Mouse (Mus musculus): Measurements from ENCODE around the gene Sh2d7. TPM values are rescaled to one million over a fixed set of nuclear protein-coding genes. Genes with fewer than 3 reads are reported as not detected.
A peak's percentile ranks its signal among the peaks of the same experiment; 100 is the strongest.

Sh2d7 gene
- not detected in 2 replicates for polyA plus RNA-seq (2015; fragmentation: Nextera tagmentation; extraction: Ambion mirVana)

- Histone ChIP-seq H3K27ac (ENCODE audit: low read length) (no peak within 1 kb of the TSS), H3K36me3 (ENCODE audit: insufficient read depth, low read length) (no peaks in the 10 kb centered on the region), H3K9ac (replicated peaks; ENCODE audit: low read length) (no peak within 1 kb of the TSS), H3K9me3 (ENCODE audit: low read length) (no peaks in the 10 kb centered on the region), H3K27me3 (ENCODE audit: insufficient read depth, low read length) (no peaks in the 10 kb centered on the region), H3K4me2 (replicated peaks; ENCODE audit: low read depth, low read length) (no peak within 1 kb of the TSS), H3K4me1 (ENCODE audit: insufficient read depth, low read length) (no peaks in the 10 kb centered on the region), H3K4me3 (ENCODE audit: low read length) (no peak within 1 kb of the TSS)
- no peak for ATAC-seq (ENCODE audit: low FRiP score, low TSS enrichment)
- WGBS: 94% methylated on average over 14 of the region's 14 CpGs
These were observed at the start of gene Sh2d7 for GRCm38 (mm10) chr9:54538684-54539083. Gene Sh2d7, plus strand, starts transcription at chr9:54538984.

DNA sequence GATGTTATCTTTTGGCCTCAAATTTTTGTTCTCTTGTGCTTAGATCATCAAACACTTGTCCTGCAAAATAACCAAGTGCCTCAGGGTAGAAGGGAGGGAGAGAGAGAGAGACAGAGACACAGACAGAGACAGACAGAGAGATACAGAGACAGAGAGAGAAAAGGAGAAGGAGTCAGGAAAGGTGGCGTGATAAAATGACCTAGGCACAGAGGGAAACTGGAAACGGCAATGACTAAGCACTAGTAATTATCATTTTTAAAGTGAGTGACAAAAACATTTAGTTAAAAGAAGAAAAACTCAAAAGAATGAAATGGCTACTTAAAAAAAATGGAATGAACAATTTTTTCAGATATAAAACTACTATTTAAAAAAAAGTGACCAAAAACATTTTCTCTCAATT is 49.2 kb upstream of the Sh2d7 start:
- no peak for ATAC-seq (ENCODE audit: low FRiP score, low TSS enrichment)
- H3K36me3 ChIP-seq (ENCODE audit: insufficient read depth, low read length): no peaks in the 10 kb centered on the region
- no peak overlapping the region for H3K4me2 ChIP-seq (replicated peaks; ENCODE audit: low read depth, low read length)
- H3K4me3 ChIP-seq (ENCODE audit: low read length): no peak overlapping the region
- no peak overlapping the region for H3K9ac ChIP-seq (replicated peaks; ENCODE audit: low read length)
- no peaks in the 10 kb centered on the region for H3K4me1 ChIP-seq (ENCODE audit: insufficient read depth, low read length)
- H3K27ac ChIP-seq (ENCODE audit: low read length): no peak overlapping the region
- WGBS: 70% methylated on average over 2 of the region's 2 CpGs
- H3K9me3 ChIP-seq (ENCODE audit: low read length): no peaks in the 10 kb centered on the region
- H3K27me3 ChIP-seq (ENCODE audit: insufficient read depth, low read length): no peaks in the 10 kb centered on the region

DNA sequence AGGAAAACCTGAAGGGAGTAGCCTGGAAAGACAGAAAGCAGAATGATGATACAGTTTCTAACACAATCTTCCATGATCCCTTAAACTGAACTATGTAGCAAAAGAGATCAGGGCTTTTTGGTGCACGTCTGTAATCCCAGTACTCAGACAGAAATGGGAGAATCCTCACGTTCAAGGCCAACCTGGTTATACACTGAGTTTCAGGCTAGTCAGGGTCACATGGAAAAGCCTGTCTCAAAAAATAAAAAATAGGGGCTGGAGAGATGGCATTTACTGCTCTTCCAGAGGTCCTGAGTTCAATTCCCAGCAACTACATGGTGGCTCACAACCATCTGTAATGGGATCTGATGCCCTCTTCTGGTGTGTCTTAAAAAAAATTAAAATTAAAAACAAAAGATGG is 48.4 kb upstream of the Sh2d7 start:
- no peak overlapping the region for H3K4me2 ChIP-seq (replicated peaks; ENCODE audit: low read depth, low read length)
- H3K27me3 ChIP-seq (ENCODE audit: insufficient read depth, low read length): no peaks in the 10 kb centered on the region
- H3K9me3 ChIP-seq (ENCODE audit: low read length): no peaks in the 10 kb centered on the region
- no peak overlapping the region for H3K9ac ChIP-seq (replicated peaks; ENCODE audit: low read length)
- H3K36me3 ChIP-seq (ENCODE audit: insufficient read depth, low read length): no peaks in the 10 kb centered on the region
- no peak overlapping the region for H3K27ac ChIP-seq (ENCODE audit: low read length)
- H3K4me1 ChIP-seq (ENCODE audit: insufficient read depth, low read length): no peaks in the 10 kb centered on the region
- WGBS: 91% methylated on average over 2 of the region's 2 CpGs
- H3K4me3 ChIP-seq (ENCODE audit: low read length): no peak overlapping the region
- ATAC-seq (ENCODE audit: low FRiP score, low TSS enrichment): no peak

DNA sequence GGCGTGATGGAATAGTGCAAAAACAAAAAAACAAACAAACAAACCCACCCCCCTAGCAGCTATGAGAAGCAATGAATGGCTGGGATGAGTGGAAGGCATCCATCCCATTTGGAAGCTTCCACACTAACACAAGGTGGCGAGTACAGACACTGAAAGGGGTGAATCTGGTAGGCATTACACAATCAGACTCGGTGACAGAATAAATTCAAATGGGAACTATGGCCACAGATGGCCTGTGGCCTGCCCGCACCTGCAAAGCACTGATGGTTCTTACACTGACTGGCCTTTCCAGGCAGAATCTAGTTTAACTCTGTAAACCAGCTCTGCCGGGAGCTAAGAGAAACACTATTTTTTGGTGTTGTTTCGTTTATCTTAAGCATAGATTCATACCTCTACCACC is 39.5 kb upstream of the Sh2d7 start:
- H3K9me3 ChIP-seq (ENCODE audit: low read length): no peaks in the 10 kb centered on the region
- no peak overlapping the region for H3K4me2 ChIP-seq (replicated peaks; ENCODE audit: low read depth, low read length)
- no peak overlapping the region for H3K27ac ChIP-seq (ENCODE audit: low read length)
- peaks cover 2% of the 10 kb centered on the region; the same call in 1 of the 2 replicates for H3K27me3 ChIP-seq (ENCODE audit: insufficient read depth, low read length)
- H3K4me1 ChIP-seq (ENCODE audit: insufficient read depth, low read length): peaks cover 4% of the 10 kb centered on the region; the same call in 1 of the 2 replicates
- H3K36me3 ChIP-seq (ENCODE audit: insufficient read depth, low read length): no peaks in the 10 kb centered on the region
- H3K9ac ChIP-seq (replicated peaks; ENCODE audit: low read length): no peak overlapping the region
- WGBS: 87% methylated on average over 6 of the region's 6 CpGs
- H3K4me3 ChIP-seq (ENCODE audit: low read length): no peak overlapping the region
- no peak for ATAC-seq (ENCODE audit: low FRiP score, low TSS enrichment)

GRCm38 (mm10) chr9:54499791-54500190 is 39.0 kb upstream of the Sh2d7 start:
- no peak overlapping the region for H3K9ac ChIP-seq (replicated peaks; ENCODE audit: low read length)
- WGBS: 83% methylated on average over 3 of the region's 3 CpGs
- peaks cover 4% of the 10 kb centered on the region; the same call in 1 of the 2 replicates for H3K4me1 ChIP-seq (ENCODE audit: insufficient read depth, low read length)
- H3K27me3 ChIP-seq (ENCODE audit: insufficient read depth, low read length): peaks cover 2% of the 10 kb centered on the region; the same call in 1 of the 2 replicates
- no peak overlapping the region for H3K27ac ChIP-seq (ENCODE audit: low read length)
- H3K4me3 ChIP-seq (ENCODE audit: low read length): no peak overlapping the region
- no peak overlapping the region for H3K4me2 ChIP-seq (replicated peaks; ENCODE audit: low read depth, low read length)
- no peaks in the 10 kb centered on the region for H3K9me3 ChIP-seq (ENCODE audit: low read length)
- ATAC-seq (ENCODE audit: low FRiP score, low TSS enrichment): no peak
- no peaks in the 10 kb centered on the region for H3K36me3 ChIP-seq (ENCODE audit: insufficient read depth, low read length)

GRCm38 (mm10) chr9:54500832-54501452 is 37.8 kb upstream of the Sh2d7 start:
- H3K27ac ChIP-seq (ENCODE audit: low read length): 0 out of 2 replicates have a peak overlapping the region, but pooled peaks have one; percentile 50
- ATAC-seq (ENCODE audit: low FRiP score, low TSS enrichment): peak; percentile 66
- peaks cover 4% of the 10 kb centered on the region; the same call in 1 of the 2 replicates for H3K4me1 ChIP-seq (ENCODE audit: insufficient read depth, low read length)
- H3K4me2 ChIP-seq (replicated peaks; ENCODE audit: low read depth, low read length): peak overlapping the region; percentile 99
- WGBS: under 1% methylated on average over 35 of the region's 43 CpGs
- H3K9me3 ChIP-seq (ENCODE audit: low read length): no peaks in the 10 kb centered on the region
- no peaks in the 10 kb centered on the region for H3K36me3 ChIP-seq (ENCODE audit: insufficient read depth, low read length)
- H3K4me3 ChIP-seq (ENCODE audit: low read length): peak overlapping the region; percentile 83
- peaks cover 2% of the 10 kb centered on the region; the same call in 1 of the 2 replicates for H3K27me3 ChIP-seq (ENCODE audit: insufficient read depth, low read length)
- H3K9ac ChIP-seq (replicated peaks; ENCODE audit: low read length): peak overlapping the region; percentile 80

GRCm38 (mm10) chr9:54501453-54502110 is 37.2 kb upstream of the Sh2d7 start, which contains the start of gene Dmxl2:
Gene Dmxl2, minus strand, starts transcription at chr9:54501626.
- Histone ChIP-seq H3K27ac (ENCODE audit: low read length) (0 out of 2 replicates have a peak within 1 kb of the TSS, but pooled peaks have one; percentile 50), H3K4me3 (ENCODE audit: low read length) (peak within 1 kb of the TSS; percentile 83), H3K9me3 (ENCODE audit: low read length) (no peaks in the 10 kb centered on the region), H3K4me1 (ENCODE audit: insufficient read depth, low read length) (peaks cover 4% of the 10 kb centered on the region; the same call in 1 of the 2 replicates), H3K27me3 (ENCODE audit: insufficient read depth, low read length) (peaks cover 2% of the 10 kb centered on the region; the same call in 1 of the 2 replicates), H3K36me3 (ENCODE audit: insufficient read depth, low read length) (no peaks in the 10 kb centered on the region), H3K9ac (replicated peaks; ENCODE audit: low read length) (peak within 1 kb of the TSS; percentile 80), H3K4me2 (replicated peaks; ENCODE audit: low read depth, low read length) (peak within 1 kb of the TSS; percentile 99)
- ATAC-seq (ENCODE audit: low FRiP score, low TSS enrichment): peak; percentile 94
- WGBS: under 1% methylated on average over 80 of the region's 99 CpGs

DNA sequence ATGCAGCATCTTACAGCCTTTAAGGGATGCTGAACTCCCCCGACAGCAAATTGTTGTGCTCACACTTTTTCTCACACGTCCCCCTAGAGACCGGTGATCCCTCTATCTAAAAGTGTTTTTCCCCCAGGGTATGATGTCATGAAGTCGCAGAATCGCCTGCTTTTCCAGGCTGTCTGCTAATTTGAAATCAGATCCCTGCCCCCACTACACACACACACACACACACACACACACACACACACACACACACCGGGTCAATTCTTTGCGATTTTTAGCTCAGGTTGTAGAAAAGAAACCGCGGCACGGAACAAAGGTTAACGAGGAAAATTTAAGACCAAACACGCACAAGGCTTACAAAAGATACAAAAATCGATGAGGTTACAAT is 36.7 kb upstream of the Sh2d7 start:
- Histone ChIP-seq H3K27ac (ENCODE audit: low read length) (no peak overlapping the region), H3K9me3 (ENCODE audit: low read length) (no peaks in the 10 kb centered on the region), H3K27me3 (ENCODE audit: insufficient read depth, low read length) (peaks cover 2% of the 10 kb centered on the region; the same call in 1 of the 2 replicates), H3K4me1 (ENCODE audit: insufficient read depth, low read length) (peaks cover 4% of the 10 kb centered on the region; the same call in 1 of the 2 replicates), H3K4me3 (ENCODE audit: low read length) (peak overlapping the region; percentile 83), H3K4me2 (replicated peaks; ENCODE audit: low read depth, low read length) (peak overlapping the region; percentile 99), H3K9ac (replicated peaks; ENCODE audit: low read length) (peak overlapping the region; percentile 80; the same call in 1 of the 2 replicates), H3K36me3 (ENCODE audit: insufficient read depth, low read length) (no peaks in the 10 kb centered on the region)
- ATAC-seq (ENCODE audit: low FRiP score, low TSS enrichment): no peak; the same call in 1 of the 2 replicates
- WGBS: 3% methylated on average over 13 of the region's 13 CpGs

DNA sequence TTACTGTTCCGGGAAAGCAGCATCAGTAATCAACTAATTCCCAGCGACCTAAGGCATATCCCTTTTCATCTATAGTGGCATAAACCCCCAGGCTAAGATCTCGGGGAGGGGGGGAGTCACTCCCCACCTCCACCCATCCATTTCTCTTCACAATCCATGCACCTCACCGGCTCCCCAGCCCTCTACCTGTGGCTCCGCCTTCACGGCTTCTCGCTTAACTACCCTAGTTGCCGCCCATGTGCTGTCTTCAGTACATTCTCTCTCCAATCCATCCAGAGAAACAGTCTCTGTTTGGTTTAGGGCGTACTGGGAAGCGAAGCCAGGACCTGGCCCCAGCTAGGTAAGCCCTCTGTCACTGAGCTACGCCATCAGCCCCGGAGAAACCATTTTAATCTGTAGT is 35.9 kb upstream of the Sh2d7 start:
- Histone ChIP-seq H3K27ac (ENCODE audit: low read length) (no peak overlapping the region), H3K4me2 (replicated peaks; ENCODE audit: low read depth, low read length) (peak overlapping the region; percentile 99), H3K36me3 (ENCODE audit: insufficient read depth, low read length) (no peaks in the 10 kb centered on the region), H3K9me3 (ENCODE audit: low read length) (no peaks in the 10 kb centered on the region), H3K27me3 (ENCODE audit: insufficient read depth, low read length) (peaks cover 2% of the 10 kb centered on the region; the same call in 1 of the 2 replicates), H3K4me1 (ENCODE audit: insufficient read depth, low read length) (peaks cover 4% of the 10 kb centered on the region; the same call in 1 of the 2 replicates), H3K9ac (replicated peaks; ENCODE audit: low read length) (no peak overlapping the region), H3K4me3 (ENCODE audit: low read length) (peak overlapping the region; percentile 83)
- ATAC-seq (ENCODE audit: low FRiP score, low TSS enrichment): no peak
- 7% methylated on average over 12 of the region's 12 CpGs for WGBS

- Histone ChIP-seq H3K9me3 (ENCODE audit: low read length) (no peaks in the 10 kb centered on the region), H3K4me2 (replicated peaks; ENCODE audit: low read depth, low read length) (no peak overlapping the region), H3K9ac (replicated peaks; ENCODE audit: low read length) (no peak overlapping the region), H3K4me1 (ENCODE audit: insufficient read depth, low read length) (no peaks in the 10 kb centered on the region), H3K27ac (ENCODE audit: low read length) (no peak overlapping the region), H3K27me3 (ENCODE audit: insufficient read depth, low read length) (no peaks in the 10 kb centered on the region), H3K36me3 (ENCODE audit: insufficient read depth, low read length) (no peaks in the 10 kb centered on the region), H3K4me3 (ENCODE audit: low read length) (no peak overlapping the region)
- 55% methylated on average over 2 of the region's 2 CpGs for WGBS
- no peak for ATAC-seq (ENCODE audit: low FRiP score, low TSS enrichment)
These were observed 22.8 kb upstream of the Sh2d7 start for GRCm38 (mm10) chr9:54515991-54516390.

Measured in kidney, embryonic 16.5 days (tissue).